Mouse (Mus musculus): ENCODE measurements at regions not wholly inside any gene's neighbourhood (a gene's known extent, or its start where the extent isn't known, plus 50 kb on each side); places are given as distances from the start of the nearest gene placed in this dataset.

DNA sequence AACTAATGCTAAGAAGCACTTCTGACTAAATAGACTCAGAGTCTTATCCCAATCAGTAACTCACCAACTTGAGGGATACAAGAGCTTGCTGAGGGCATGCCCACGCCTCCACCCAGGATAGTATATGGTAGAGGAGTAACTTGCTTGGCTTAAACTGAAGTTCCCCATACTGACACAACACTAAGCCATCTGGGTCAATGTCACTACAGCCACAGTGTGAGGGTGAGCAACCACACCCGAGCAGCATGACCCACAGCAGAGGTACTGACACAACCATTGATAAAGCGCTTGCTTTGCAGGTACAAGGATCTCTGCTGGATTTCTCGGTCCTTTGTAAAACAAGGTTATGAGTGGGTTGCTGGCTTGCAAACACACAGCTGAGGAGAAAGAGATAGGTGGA lies 312.2 kb downstream of the Gm11011 start:
- Histone ChIP-seq H3K27me3 (ENCODE audit: control insufficient read depth in 1 of 2, insufficient read depth in 2 of 2, low read length in 2 of 2) (no peaks in the 10 kb centered on the region), H3K27ac (ENCODE audit: control insufficient read depth, low read depth, low read length) (no peak overlapping the region)

DNA sequence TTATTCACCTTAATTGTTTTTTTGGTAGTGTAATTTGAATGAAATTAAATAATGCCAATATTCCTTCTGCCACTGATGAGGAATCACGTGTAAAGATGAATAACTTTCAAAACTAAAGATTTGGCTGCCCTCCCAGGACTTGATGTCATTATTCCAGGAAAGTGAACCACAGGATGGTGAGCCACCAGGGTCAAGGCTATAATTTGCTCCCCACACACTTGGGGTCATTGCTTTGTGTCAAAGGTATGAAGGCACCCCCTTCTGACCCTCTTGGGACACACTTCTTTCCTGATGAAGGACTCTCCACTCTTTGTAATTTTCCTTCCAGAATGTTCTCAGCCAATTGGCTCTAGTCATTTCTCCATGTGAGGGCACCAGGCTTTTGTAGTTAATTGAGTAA lies 313.4 kb downstream of the Gm11011 start:
- no peak overlapping the region for H3K4me3 ChIP-seq (ENCODE audit: control insufficient read depth in 1 of 2, insufficient read depth in 1 of 2, low read depth in 2 of 2, low read length in 2 of 2)
- no peaks in the 10 kb centered on the region for H3K9me3 ChIP-seq (replicated peaks; ENCODE audit: insufficient read depth, low read length)
- DNase-seq (ENCODE audit: low read depth, low spot score), result no peak
- H3K27me3 ChIP-seq (ENCODE audit: control insufficient read depth in 1 of 2, insufficient read depth in 2 of 2, low read length in 2 of 2), result no peaks in the 10 kb centered on the region
- no peaks in the 10 kb centered on the region for H3K36me3 ChIP-seq (ENCODE audit: control insufficient read depth in 1 of 2, insufficient read depth in 2 of 2, low read length in 2 of 2)
- no peak for TF ChIP-seq SIN3A (IDR thresholded peaks at IDR 0.05; ENCODE audit: low read length)
- no peak for TF ChIP-seq RAD21 (IDR thresholded peaks at IDR 0.05; ENCODE audit: low read depth, low read length)
- no peak for TF ChIP-seq NELFE (IDR thresholded peaks at IDR 0.05; ENCODE audit: low read depth, low read length)
- no peak for TF ChIP-seq E2F4 (IDR thresholded peaks at IDR 0.05; ENCODE audit: borderline replicate concordance, low read depth, low read length)
- no peak for TF ChIP-seq POLR2A (IDR thresholded peaks at IDR 0.05; ENCODE audit: control insufficient read depth in 1 of 2, insufficient read depth in 1 of 2, low read depth in 1 of 2, low read length in 2 of 2, poor library complexity in 1 of 2)
- no peak for TF ChIP-seq USF1 (IDR thresholded peaks at IDR 0.05; ENCODE audit: low read depth, low read length)
- no peak for TF ChIP-seq TAL1 (IDR thresholded peaks at IDR 0.05; ENCODE audit: low read length)
- TF ChIP-seq CHD2 (IDR thresholded peaks at IDR 0.05; ENCODE audit: low read length), result no peak
- no peak for TF ChIP-seq MAZ (IDR thresholded peaks at IDR 0.05; ENCODE audit: low read depth, low read length)
- TF ChIP-seq MXI1 (IDR thresholded peaks at IDR 0.05; ENCODE audit: low read depth, low read length), result no peak
- H3K27ac ChIP-seq (ENCODE audit: control insufficient read depth, low read depth, low read length), result no peak overlapping the region
- H3K4me1 ChIP-seq (ENCODE audit: control insufficient read depth in 1 of 2, insufficient read depth in 2 of 2, low read length in 2 of 2), result no peaks in the 10 kb centered on the region
- no peak overlapping the region for H3K9ac ChIP-seq (ENCODE audit: control insufficient read depth, low read depth, low read length, poor library complexity, severe bottlenecking)
- H3K79me2 ChIP-seq (ENCODE audit: control insufficient read depth, insufficient read depth, low read length, poor library complexity), result no peaks in the 10 kb centered on the region

More for the DNA sequence above, 312.2 kb downstream of the Gm11011 start:
- no peaks in the 10 kb centered on the region for H3K4me1 ChIP-seq (ENCODE audit: control insufficient read depth in 1 of 2, insufficient read depth in 2 of 2, low read length in 2 of 2)
- no peaks in the 10 kb centered on the region for H3K9me3 ChIP-seq (replicated peaks; ENCODE audit: insufficient read depth, low read length)
- no peak for DNase-seq (ENCODE audit: low read depth, low spot score)
- H3K4me3 ChIP-seq (ENCODE audit: control insufficient read depth in 1 of 2, insufficient read depth in 1 of 2, low read depth in 2 of 2, low read length in 2 of 2), result no peak overlapping the region
- no peak overlapping the region for H3K9ac ChIP-seq (ENCODE audit: control insufficient read depth, low read depth, low read length, poor library complexity, severe bottlenecking)
- H3K79me2 ChIP-seq (ENCODE audit: control insufficient read depth, insufficient read depth, low read length, poor library complexity), result no peaks in the 10 kb centered on the region
- H3K36me3 ChIP-seq (ENCODE audit: control insufficient read depth in 1 of 2, insufficient read depth in 2 of 2, low read length in 2 of 2), result no peaks in the 10 kb centered on the region
- TF ChIP-seq E2F4 (IDR thresholded peaks at IDR 0.05; ENCODE audit: borderline replicate concordance, low read depth, low read length), result no peak
- no peak for TF ChIP-seq MYC (IDR thresholded peaks at IDR 0.05; ENCODE audit: low read depth, low read length)
- TF ChIP-seq ELF1 (IDR thresholded peaks at IDR 0.05; ENCODE audit: low read depth, low read length), result no peak
- TF ChIP-seq MEF2A (IDR thresholded peaks at IDR 0.05; ENCODE audit: extremely low read depth, insufficient replicate concordance, low read depth, low read length, poor library complexity, severe bottlenecking), result no peak
- TF ChIP-seq ZMIZ1 (IDR thresholded peaks at IDR 0.05; ENCODE audit: low read depth, low read length), result no peak
- TF ChIP-seq EP300 (IDR thresholded peaks at IDR 0.05; ENCODE audit: low read depth in 1 of 2, low read length in 2 of 2), result no peak
- TF ChIP-seq CTCF (IDR thresholded peaks at IDR 0.05 in 2 of 3, conservative IDR thresholded peaks at IDR 0.05 in 1 of 3; ENCODE audit: control insufficient read depth in 1 of 3, insufficient read depth in 1 of 3, low read depth in 2 of 3, low read length in 3 of 3, poor library complexity in 1 of 3, severe bottlenecking in 1 of 3), result no peak
- TF ChIP-seq TCF12 (IDR thresholded peaks at IDR 0.05; ENCODE audit: low read depth, low read length), result no peak
- no peak for TF ChIP-seq ZC3H11A (IDR thresholded peaks at IDR 0.05; ENCODE audit: low read depth, low read length)
- TF ChIP-seq MAX (IDR thresholded peaks at IDR 0.05; ENCODE audit: low read length), result no peak
- TF ChIP-seq MAZ (IDR thresholded peaks at IDR 0.05; ENCODE audit: low read depth, low read length), result no peak
- TF ChIP-seq ZNF384 (IDR thresholded peaks at IDR 0.05; ENCODE audit: low read depth, low read length), result no peak
- no peak for TF ChIP-seq POLR2AphosphoS5 (IDR thresholded peaks at IDR 0.05; ENCODE audit: borderline replicate concordance, low read depth, low read length)
- TF ChIP-seq UBTF (IDR thresholded peaks at IDR 0.05; ENCODE audit: borderline replicate concordance, insufficient read depth, low read depth, low read length), result no peak
- no peak for TF ChIP-seq SIN3A (IDR thresholded peaks at IDR 0.05; ENCODE audit: low read length)
- TF ChIP-seq MAFK (IDR thresholded peaks at IDR 0.05; ENCODE audit: borderline replicate concordance, low read depth, low read length), result no peak
- no peak for TF ChIP-seq CHD1 (IDR thresholded peaks at IDR 0.05; ENCODE audit: low read depth, low read length)

Data from MEL (cell line).